Mouse (Mus musculus): ENCODE measurements around the gene Pqlc2.
A peak's percentile ranks its signal among the peaks of the same experiment; 100 is the strongest.

GRCm38 (mm10) chr4:139252051-139252760, 58.3 kb downstream of the Pqlc2 start:
- TF ChIP-seq POLR2A (IDR thresholded peaks at IDR 0.05; ENCODE audit: control insufficient read depth, extremely low read depth, insufficient read depth, low read length, poor library complexity) = no peak
- peak; percentile 85 for TF ChIP-seq CTCF (IDR thresholded peaks at IDR 0.05; ENCODE audit: borderline replicate concordance, control insufficient read depth, extremely low read depth, insufficient read depth, low read length, poor library complexity)
